Mouse (Mus musculus) stomach, embryonic 14.5 days (tissue): Measurements from ENCODE around the gene Gm13119. TPM values are rescaled to one million over a fixed set of nuclear protein-coding genes. Genes with fewer than 3 reads are reported as not detected.
"Not testable (repeated sequence)": the region's sequence is repeated elsewhere in the genome, so short reads cannot be mapped to it uniquely, and the experiment has no call there.

Experiments
- ATAC-seq: fragments of 200-750 bp; cut with Nextera tagmentation; 2 replicates; pipeline ENCODE4 v1.8.0; 2017; ENCODE audit warnings: low read depth, moderate TSS enrichment; ENCODE audit not compliant: insufficient number of reproducible peaks, insufficient read depth, low FRiP score
- H3K27ac ChIP-seq: fragments of 300-500 bp; sonication (generic); 2 replicates; pipeline ENCODE4 v1.5.1; 2014; ENCODE audit warnings: mild to moderate bottlenecking, low read length, moderate library complexity, mixed read lengths
- H3K27me3 ChIP-seq: fragments of 300-500 bp; sonication (generic); 2 replicates; pipeline ENCODE4 v1.6.1; 2014; ENCODE audit warnings: low read length, control low read depth, mixed read lengths; ENCODE audit not compliant: control insufficient read depth, insufficient read depth
- H3K36me3 ChIP-seq: fragments of 300-500 bp; sonication (generic); 2 replicates; pipeline ENCODE4 v1.6.1; 2014; ENCODE audit warnings: mild to moderate bottlenecking, control low read depth, low read length, moderate library complexity, mixed read lengths; ENCODE audit not compliant: control insufficient read depth, insufficient read depth
- H3K4me1 ChIP-seq: fragments of 300-500 bp; sonication (generic); 2 replicates; pipeline ENCODE4 v1.6.1; 2014; ENCODE audit warnings: low read length, control low read depth, mixed read lengths; ENCODE audit not compliant: control insufficient read depth, insufficient read depth
- H3K4me2 ChIP-seq: fragments of 300-500 bp; sonication (generic); replicated peaks from 2 replicates; pipeline ENCODE4 v1.6.1; 2014; ENCODE audit warnings: low read depth, low read length, control low read depth
- H3K4me3 ChIP-seq: fragments of 300-500 bp; sonication (generic); 2 replicates; pipeline ENCODE4 v1.5.1; 2014; ENCODE audit warnings: low read depth, low read length, control low read depth
- H3K9ac ChIP-seq: fragments of 300-500 bp; sonication (generic); replicated peaks from 2 replicates; pipeline ENCODE4 v1.6.1; 2014; ENCODE audit warnings: low read depth, mild to moderate bottlenecking, control low read depth, low read length, moderate library complexity, mixed read lengths
- H3K9me3 ChIP-seq: fragments of 300-500 bp; sonication (generic); 2 replicates; pipeline ENCODE4 v1.6.1; 2016; ENCODE audit warnings: low read depth, low read length, control low read depth; ENCODE audit not compliant: control insufficient read depth
- WGBS: fragments of 180-500 bp; shearing (Covaris S2); extraction: QIAGEN DNeasy Blood & Tissue Kit; methylation state at CpG from one replicate; pipeline ENCODE4 v1.1.7; 2014; 5-methylcytosine and 5-hydroxymethylcytosine counted together
- polyA plus RNA-seq: library from polyadenylated mRNA; unstranded; fragments of >200 nt; fragmentation: Nextera tagmentation; extraction: Ambion mirVana; gene quantifications from 2 replicates; pipeline ENCODE4 v1.2.1, GENCODE M21; 2014

The Gm13119 gene
- not detected in 2 replicates for polyA plus RNA-seq

DNA sequence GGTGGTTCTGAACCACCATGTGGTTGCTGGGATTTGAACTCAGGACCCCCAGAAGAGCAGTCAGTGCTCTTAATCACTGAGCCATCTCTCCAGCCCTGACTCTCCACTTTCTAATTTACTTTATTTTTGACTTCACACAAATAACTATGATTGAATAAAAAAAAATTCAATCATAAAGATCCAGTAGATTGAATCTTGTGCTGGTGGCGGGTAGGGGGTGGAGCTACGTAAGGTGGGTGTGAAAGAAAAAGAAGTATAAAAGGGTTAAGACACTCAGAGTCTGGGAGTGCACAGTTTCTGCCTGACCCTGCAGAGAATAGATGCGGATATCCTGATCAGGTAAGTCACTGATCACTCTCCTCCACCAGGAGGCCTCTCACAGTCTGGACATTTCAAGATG, at the start of gene Gm13119:
TSS of gene Gm13119 (plus strand) at position 301 of the 400 bp plus-strand sequence.
- WGBS = 79% methylated on average over 3 of the region's 3 CpGs
- H3K4me3 ChIP-seq, H3K4me2 ChIP-seq, H3K27ac ChIP-seq, H3K9ac ChIP-seq, H3K27me3 ChIP-seq, H3K9me3 ChIP-seq, H3K36me3 ChIP-seq, ATAC-seq, H3K4me1 ChIP-seq: not testable (repeated sequence)

GRCm38 (mm10) chr4:144312666-144313460, 44.9 kb upstream of the Gm13119 start:
- H3K27ac ChIP-seq, H3K36me3 ChIP-seq, H3K4me3 ChIP-seq, H3K9me3 ChIP-seq, H3K27me3 ChIP-seq, ATAC-seq, H3K4me1 ChIP-seq, H3K4me2 ChIP-seq, H3K9ac ChIP-seq: not testable (repeated sequence)
- WGBS = 69% methylated on average over 2 of the region's 2 CpGs

GRCm38 (mm10) chr4:144329949-144330348, 27.8 kb upstream of the Gm13119 start, which contains the start of gene Gm13128:
Gm13128 (plus strand) TSS chr4:144330249.
- H3K4me2 ChIP-seq, ATAC-seq, H3K27ac ChIP-seq, H3K36me3 ChIP-seq, H3K9ac ChIP-seq, H3K4me1 ChIP-seq, H3K9me3 ChIP-seq, H3K27me3 ChIP-seq, H3K4me3 ChIP-seq: not testable (repeated sequence)
- WGBS = 54% methylated on average over 4 of the region's 4 CpGs

GRCm38 (mm10) chr4:144335856-144336255, 21.9 kb upstream of the Gm13119 start:
- H3K4me1 ChIP-seq, H3K4me3 ChIP-seq, H3K27ac ChIP-seq, H3K4me2 ChIP-seq, H3K36me3 ChIP-seq, H3K9ac ChIP-seq, ATAC-seq, H3K9me3 ChIP-seq, H3K27me3 ChIP-seq: not testable (repeated sequence)
- 88% methylated on average over 2 of the region's 3 CpGs for WGBS

DNA sequence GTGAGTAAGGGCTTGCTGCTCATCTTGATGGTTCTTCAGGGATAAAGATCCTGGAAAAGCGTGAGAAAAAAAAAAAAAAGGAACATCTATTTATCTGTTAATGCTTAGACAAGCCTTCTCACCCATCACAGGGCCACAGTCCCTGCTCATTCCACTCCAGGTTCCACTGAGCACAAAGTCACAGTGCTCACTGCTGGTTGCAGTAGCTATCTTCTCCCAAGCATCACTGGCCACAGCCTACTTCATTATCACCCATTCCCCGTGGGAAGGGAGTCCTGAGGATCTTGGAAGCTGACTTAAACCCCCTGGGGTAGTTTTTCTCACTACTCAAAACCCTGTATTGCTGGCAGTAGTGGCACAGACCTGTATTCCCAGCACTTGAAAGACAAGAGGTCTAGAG, 20.2 kb downstream of the Gm13119 start, which contains the start of gene Pramef20:
TSS of gene Pramef20 (minus strand) at position 23 of the 400 bp plus-strand sequence.
- 41% methylated on average over 2 of the region's 2 CpGs for WGBS
- no peak within 1 kb of the TSS for H3K4me3 ChIP-seq
- ATAC-seq = no peak
- H3K9ac ChIP-seq = no peak within 1 kb of the TSS
- H3K4me2 ChIP-seq = no peak within 1 kb of the TSS
- no peaks in the 10 kb centered on the region for H3K36me3 ChIP-seq
- H3K9me3 ChIP-seq = no peaks in the 10 kb centered on the region
- H3K27ac ChIP-seq = no peak within 1 kb of the TSS
- no peaks in the 10 kb centered on the region for H3K4me1 ChIP-seq
- H3K27me3 ChIP-seq = no peaks in the 10 kb centered on the region

DNA sequence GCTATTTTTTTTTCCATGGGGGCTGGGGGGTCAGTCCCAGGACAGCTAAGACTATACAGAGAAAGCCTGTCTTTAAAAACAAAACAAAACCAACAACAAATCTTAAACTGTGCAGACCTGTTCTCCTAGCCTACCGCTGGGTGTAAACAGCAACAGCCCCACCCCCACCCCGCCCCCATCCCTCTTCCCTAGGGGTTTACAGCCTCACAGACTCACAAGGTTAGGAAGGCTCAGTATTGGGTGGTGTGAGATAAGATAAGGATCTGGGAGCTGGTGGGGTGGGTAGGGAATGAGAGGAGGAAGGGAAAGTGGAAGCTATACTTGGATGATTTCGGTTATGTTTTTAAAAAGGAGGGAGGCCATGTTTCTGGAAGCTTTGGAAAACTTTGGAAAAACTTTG, 38.6 kb downstream of the Gm13119 start:
- no peak for ATAC-seq
- Histone ChIP-seq H3K4me2 (no peak overlapping the region), H3K9ac (no peak overlapping the region), H3K4me1 (no peaks in the 10 kb centered on the region), H3K9me3 (no peaks in the 10 kb centered on the region), H3K27me3 (no peaks in the 10 kb centered on the region), H3K36me3 (no peaks in the 10 kb centered on the region), H3K4me3 (no peak overlapping the region), H3K27ac (no peak overlapping the region)
- 21% methylated on average over 3 of the region's 3 CpGs for WGBS

GRCm38 (mm10) chr4:144402712-144403111, 45.0 kb downstream of the Gm13119 start:
- WGBS = 28% methylated on average over 4 of the region's 4 CpGs
- no peak for ATAC-seq
- H3K4me3 ChIP-seq = no peak overlapping the region
- no peak overlapping the region for H3K4me2 ChIP-seq
- no peaks in the 10 kb centered on the region for H3K9me3 ChIP-seq
- no peaks in the 10 kb centered on the region for H3K36me3 ChIP-seq
- H3K4me1 ChIP-seq = no peaks in the 10 kb centered on the region
- no peak overlapping the region for H3K9ac ChIP-seq
- H3K27ac ChIP-seq = no peak overlapping the region
- no peaks in the 10 kb centered on the region for H3K27me3 ChIP-seq

DNA sequence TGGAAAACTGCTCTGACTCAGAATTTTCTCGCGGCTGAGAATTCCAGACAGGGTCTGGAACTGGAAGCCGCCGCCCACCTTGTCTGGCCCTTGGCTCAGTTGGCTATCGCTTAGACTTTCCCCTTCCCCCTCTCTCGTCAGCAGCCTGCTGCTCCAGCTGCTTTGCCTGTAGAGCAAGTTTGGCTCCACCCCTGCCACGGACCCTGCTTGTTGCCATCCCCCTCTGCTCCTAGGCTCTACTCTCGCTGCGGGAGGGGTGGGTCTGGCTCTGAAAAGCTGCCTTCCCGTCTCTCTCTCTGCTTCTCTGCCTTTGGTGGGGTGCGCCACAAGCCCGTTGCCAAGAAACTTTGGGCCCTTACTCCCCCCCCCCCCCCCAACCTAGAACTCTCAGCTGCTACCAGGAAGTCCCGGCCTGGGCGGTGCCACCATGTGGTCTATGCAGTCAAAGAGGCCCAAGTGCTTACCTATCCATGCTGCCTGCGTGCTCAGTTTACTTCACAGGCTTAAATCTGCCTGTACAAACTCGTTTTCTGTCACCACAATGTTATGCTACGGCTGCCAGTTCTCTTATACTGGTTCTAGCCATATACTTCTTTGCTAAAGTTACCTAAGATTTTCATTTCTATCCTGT, 46.8 kb downstream of the Gm13119 start:
- Histone ChIP-seq H3K4me2 (peak overlapping the region; percentile 40), H3K9ac (no peak overlapping the region), H3K9me3 (no peaks in the 10 kb centered on the region), H3K4me1 (no peaks in the 10 kb centered on the region), H3K36me3 (no peaks in the 10 kb centered on the region), H3K27ac (peak overlapping the region; percentile 62), H3K4me3 (peak overlapping the region; percentile 25), H3K27me3 (no peaks in the 10 kb centered on the region)
- peak; percentile 93 for ATAC-seq
- 3% methylated on average over 17 of the region's 17 CpGs for WGBS
